In genomic region chrX:105413351-105413750, GRCm38 (mm10) we compare ENCODE assay signal across 25 mouse cellular contexts.
A peak's percentile ranks its signal among the peaks of the same experiment; 100 is the strongest.
DNase-seq lines count a peak whose midpoint lies in the region; ATAC-seq lines count a peak whose summit lies in the region.
"Had no signal": no experiment of that assay in that cellular context is flagged by ENCODE, and none has a peak within 500 bp of the region (broad histone marks: within the 10 kb centered on the region; RNA-seq: fewer than 3 reads in every experiment).

No protein-coding gene starts in this region.

- no peaks in the 10 kb centered on the region for H3K9me3 ChIP-seq in embryonic facial prominence, embryonic 14.5 days (ENCODE audit: control insufficient read depth, low read length)
- no peaks in the 10 kb centered on the region for H3K9me3 ChIP-seq in embryonic facial prominence, embryonic 10.5 days
- no peaks in the 10 kb centered on the region for H3K9me3 ChIP-seq in limb, embryonic 13.5 days
- no peaks in the 10 kb centered on the region for H3K9me3 ChIP-seq in limb, embryonic 10.5 days (replicated peaks)
- H3K9me3 ChIP-seq: embryonic facial prominence, embryonic 12.5 days; forebrain, embryonic 12.5 days; G1E; heart, embryonic 15.5 days; hindbrain, embryonic 15.5 days had no signal

- no peak overlapping the region for H3K4me2 ChIP-seq in embryonic facial prominence, embryonic 14.5 days (ENCODE audit: low read depth, low read length)
- H3K4me2 ChIP-seq in limb, embryonic 13.5 days (replicated peaks): no peak overlapping the region
- H3K4me2 ChIP-seq: embryonic facial prominence, embryonic 12.5 days; forebrain, embryonic 12.5 days; heart, embryonic 15.5 days; hindbrain, embryonic 15.5 days had no signal

- no peak overlapping the region for H3K27ac ChIP-seq in embryonic facial prominence, embryonic 14.5 days (replicated peaks; ENCODE audit: low read depth, low read length)
- H3K27ac ChIP-seq in embryonic facial prominence, embryonic 10.5 days (replicated peaks): no peak overlapping the region
- H3K27ac ChIP-seq in limb, embryonic 13.5 days: no peak overlapping the region
- no peak overlapping the region for H3K27ac ChIP-seq in limb, embryonic 10.5 days
- H3K27ac ChIP-seq: embryonic facial prominence, embryonic 12.5 days; forebrain, embryonic 12.5 days; gastrocnemius, adult 2 months; heart, embryonic 15.5 days; hindbrain, embryonic 15.5 days had no signal

- no peak overlapping the region for H3K9ac ChIP-seq in embryonic facial prominence, embryonic 14.5 days (ENCODE audit: low read depth, low read length)
- H3K9ac ChIP-seq in limb, embryonic 13.5 days: no peak overlapping the region
- H3K9ac ChIP-seq: embryonic facial prominence, embryonic 12.5 days; forebrain, embryonic 12.5 days; heart, embryonic 15.5 days; hindbrain, embryonic 15.5 days had no signal

- H3K4me3 ChIP-seq in embryonic facial prominence, embryonic 14.5 days (ENCODE audit: low read depth, low read length): no peak overlapping the region
- H3K4me3 ChIP-seq in embryonic facial prominence, embryonic 10.5 days: no peak overlapping the region
- no peak overlapping the region for H3K4me3 ChIP-seq in limb, embryonic 13.5 days
- H3K4me3 ChIP-seq in limb, embryonic 10.5 days: no peak overlapping the region
- H3K4me3 ChIP-seq: embryonic facial prominence, embryonic 12.5 days; forebrain, embryonic 12.5 days; gastrocnemius, adult 2 months; heart, embryonic 15.5 days; hindbrain, embryonic 15.5 days had no signal

- DNase-seq in embryonic facial prominence, embryonic 14.5 days (ENCODE audit: low spot score): peak; percentile 38
- DNase-seq in embryonic facial prominence, embryonic 10.5 days (ENCODE audit: low spot score): no peak
- DNase-seq in heart, adult 9 months (ENCODE audit: low spot score in 2 of 2): peak; percentile 10 to 19
- DNase-seq in heart, postnatal 25 days (ENCODE audit: low spot score): no peak
- DNase-seq in limb, embryonic 10.5 days (ENCODE audit: low spot score): no peak
- peak; percentile 15 for DNase-seq in heart, postnatal 4 days
- no peak for DNase-seq in frontal cortex, adult 2 months (ENCODE audit: extremely low spot score in 1 of 2, low spot score in 1 of 2)
- DNase-seq: adrenal gland, adult 8-10 months; adrenal gland, postnatal 36 days; B cell, adult 2 months; cerebellum, adult 11 months; cerebellum, adult 8-10 months; cerebellum, postnatal 14 days; embryo, embryonic 11 days; gastrocnemius, adult 2 months; gastrocnemius, postnatal 36 days had no signal

- intact Hi-C loops in heart, postnatal 25 days (cut with DNase I): no loop called here

- WGBS in embryonic facial prominence, embryonic 14.5 days: 36% methylated on average over 5 of the region's 5 CpGs
- 70% methylated on average over 5 of the region's 5 CpGs for WGBS in embryonic facial prominence, embryonic 10.5 days
- WGBS in limb, embryonic 13.5 days: 52% methylated on average over 5 of the region's 5 CpGs
- WGBS in limb, embryonic 10.5 days: 77% methylated on average over 5 of the region's 5 CpGs

- ATAC-seq in embryonic facial prominence, embryonic 14.5 days (ENCODE audit: low read depth): no peak
- 0 out of 2 replicates have a peak, but pooled peaks have one; percentile 32 for ATAC-seq in limb, embryonic 13.5 days (ENCODE audit: low FRiP score, low read depth)
- ATAC-seq: CD4-positive, CD25-positive, alpha-beta regulatory T cell, adult 4 months; forebrain, embryonic 16.5 days; intestine, embryonic 16.5 days had no signal

- no peaks in the 10 kb centered on the region for H3K4me1 ChIP-seq in embryonic facial prominence, embryonic 14.5 days (ENCODE audit: control insufficient read depth, insufficient read depth, low read length)
- H3K4me1 ChIP-seq in embryonic facial prominence, embryonic 10.5 days: no peaks in the 10 kb centered on the region
- H3K4me1 ChIP-seq in limb, embryonic 13.5 days: 0 out of 2 replicates have a peak, but pooled peaks cover 5% of the 10 kb centered on the region
- no peaks in the 10 kb centered on the region for H3K4me1 ChIP-seq in limb, embryonic 10.5 days
- H3K4me1 ChIP-seq: embryonic facial prominence, embryonic 12.5 days; forebrain, embryonic 12.5 days; heart, embryonic 15.5 days; hindbrain, embryonic 15.5 days had no signal

- no peaks in the 10 kb centered on the region for H3K36me3 ChIP-seq in embryonic facial prominence, embryonic 14.5 days (ENCODE audit: control insufficient read depth, insufficient read depth, low read length)
- no peaks in the 10 kb centered on the region for H3K36me3 ChIP-seq in embryonic facial prominence, embryonic 10.5 days (replicated peaks)
- H3K36me3 ChIP-seq in limb, embryonic 13.5 days: no peaks in the 10 kb centered on the region
- H3K36me3 ChIP-seq in limb, embryonic 10.5 days: no peaks in the 10 kb centered on the region
- H3K36me3 ChIP-seq: embryonic facial prominence, embryonic 12.5 days; forebrain, embryonic 12.5 days; G1E; heart, embryonic 15.5 days; hindbrain, embryonic 15.5 days had no signal

- peaks cover 9% of the 10 kb centered on the region; the same call in 1 of the 2 replicates for H3K27me3 ChIP-seq in embryonic facial prominence, embryonic 14.5 days (replicated peaks; ENCODE audit: control insufficient read depth, insufficient read depth, low read length)
- H3K27me3 ChIP-seq in embryonic facial prominence, embryonic 10.5 days (replicated peaks; ENCODE audit: low read depth, poor library complexity, severe bottlenecking): peaks cover 88% of the 10 kb centered on the region
- peaks cover 21% of the 10 kb centered on the region; the same call in 1 of the 2 replicates for H3K27me3 ChIP-seq in limb, embryonic 13.5 days
- H3K27me3 ChIP-seq in limb, embryonic 10.5 days (ENCODE audit: low read depth, poor library complexity, severe bottlenecking): peaks cover 91% of the 10 kb centered on the region
- H3K27me3 ChIP-seq: embryonic facial prominence, embryonic 12.5 days; heart, embryonic 15.5 days had no signal

Comparison
In these comparisons a context has a peak if more than half of its experiments do, and no peak if none do; other contexts are left out.
1. DNase-seq: peak in embryonic facial prominence, embryonic 14.5 days (single experiment), heart, adult 9 months (2 of 2) and heart, postnatal 4 days (single experiment); none in embryonic facial prominence, embryonic 10.5 days (single experiment), heart, postnatal 25 days (single experiment), limb, embryonic 10.5 days (single experiment) and frontal cortex, adult 2 months (0 of 2).